Mouse (Mus musculus) adrenal gland, postnatal 0 days (tissue): ENCODE data around the gene Bicc1. TPM values are rescaled to one million over a fixed set of nuclear protein-coding genes. Genes with fewer than 3 reads are reported as not detected.

Source experiments
- polyA plus RNA-seq: library from polyadenylated mRNA; unstranded; fragments of >200 nt; fragmentation: Nextera tagmentation; extraction: Ambion mirVana; gene quantifications from 2 replicates; pipeline ENCODE4 v1.2.1, GENCODE M21; 2015

Gene Bicc1
- polyA plus RNA-seq: 20.9 and 28.4 TPM in 2 replicates

DNA sequence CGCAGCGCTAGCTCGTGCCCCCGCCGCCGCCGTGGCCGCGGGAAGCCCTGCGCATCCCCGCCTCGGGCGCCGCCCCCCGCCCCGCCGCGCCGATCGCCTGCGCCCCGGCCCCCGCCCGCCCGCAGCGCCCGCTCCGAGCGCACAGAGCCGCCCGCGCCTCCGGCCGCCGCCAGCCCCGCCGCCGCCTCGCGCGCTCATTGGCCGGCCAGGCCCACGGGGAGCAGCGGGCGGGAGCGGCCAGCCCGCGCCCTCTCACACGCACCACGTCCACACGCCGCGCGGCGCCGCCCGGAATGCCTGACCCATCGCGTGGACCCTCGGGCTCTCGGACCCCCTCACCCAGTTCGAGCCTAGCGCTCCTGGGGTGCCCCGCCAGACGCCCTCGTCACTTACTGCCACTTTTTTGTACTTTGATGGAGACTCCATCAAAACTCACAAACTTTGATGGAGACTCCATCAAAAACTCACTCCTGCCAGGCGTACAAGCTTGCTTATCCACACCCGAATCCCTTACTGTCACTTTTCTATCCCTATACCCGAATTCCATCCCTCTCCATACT, at the start of gene Bicc1:
Gene Bicc1, minus strand, starts transcription at position 25 of the 560 bp plus-strand sequence.

Other genes starting within 250 kb of the Bicc1 start
- gene Tfam, start 78.6 kb upstream of the Bicc1 start, polyA plus RNA-seq: 64.4 and 72.7 TPM in 2 replicates
- gene Ube2d1, start 125.6 kb upstream of the Bicc1 start, polyA plus RNA-seq: 39.5 and 51.0 TPM in 2 replicates
- 83.7 and 93.7 TPM in 2 replicates for gene Cisd1, start 185.3 kb upstream of the Bicc1 start, polyA plus RNA-seq
- gene Ipmk, start 188.1 kb upstream of the Bicc1 start, polyA plus RNA-seq: 4.8 and 6.0 TPM in 2 replicates